Mouse (Mus musculus): ENCODE results near the gene Ahcyl2. TPM values are rescaled to one million over a fixed set of nuclear protein-coding genes. Genes with fewer than 3 reads are reported as not detected.

The Ahcyl2 gene
- polyA plus RNA-seq, 1 experiment from 2014 or later = 54.6 TPM

- Histone ChIP-seq H3K9me3 (ENCODE audit: control insufficient read depth, low read length) (no peaks in the 10 kb centered on the region), H3K27me3 (ENCODE audit: control insufficient read depth, insufficient read depth, low read length) (no peaks in the 10 kb centered on the region), H3K36me3 (ENCODE audit: control insufficient read depth, insufficient read depth, low read length) (no peaks in the 10 kb centered on the region), H3K4me3 (ENCODE audit: low read depth, low read length) (no peak overlapping the region), H3K27ac (replicated peaks) (no peak overlapping the region), H3K4me2 (replicated peaks; ENCODE audit: low read depth) (no peak overlapping the region), H3K9ac (ENCODE audit: low read length) (no peak overlapping the region), H3K4me1 (replicated peaks; ENCODE audit: control insufficient read depth, insufficient read depth) (no peaks in the 10 kb centered on the region)
- ATAC-seq (ENCODE audit: low FRiP score, low TSS enrichment) (no peak), DNase-seq (ENCODE audit: low spot score) (no peak)
- TF ChIP-seq CTCF (IDR thresholded peaks at IDR 0.05; ENCODE audit: low read depth) (no peak), EP300 (optimal IDR thresholded peaks at IDR 0.05) (no peak)
These were observed 162.3 kb downstream of the Ahcyl2 start for GRCm38 (mm10) chr6:29930087-29930486.

- ATAC-seq (ENCODE audit: low FRiP score, low TSS enrichment) = no peak
- WGBS = 73% methylated on average over 6 of the region's 6 CpGs
- no peak overlapping the region for H3K9ac ChIP-seq (ENCODE audit: low read length)
- H3K27me3 ChIP-seq (ENCODE audit: control insufficient read depth, insufficient read depth, low read length) = no peaks in the 10 kb centered on the region
- no peaks in the 10 kb centered on the region for H3K4me1 ChIP-seq (replicated peaks; ENCODE audit: control insufficient read depth, insufficient read depth)
- H3K36me3 ChIP-seq (ENCODE audit: control insufficient read depth, insufficient read depth, low read length) = no peaks in the 10 kb centered on the region
- no peaks in the 10 kb centered on the region for H3K9me3 ChIP-seq (ENCODE audit: control insufficient read depth, low read length)
- H3K4me3 ChIP-seq (ENCODE audit: low read depth, low read length) = no peak overlapping the region
- no peak for TF ChIP-seq CTCF (IDR thresholded peaks at IDR 0.05; ENCODE audit: low read depth)
- no peak overlapping the region for H3K27ac ChIP-seq (replicated peaks)
- no peak for DNase-seq (ENCODE audit: low spot score)
- H3K4me2 ChIP-seq (replicated peaks; ENCODE audit: low read depth) = no peak overlapping the region
These were observed 162.9 kb downstream of the Ahcyl2 start for GRCm38 (mm10) chr6:29930665-29931064.

- ATAC-seq (ENCODE audit: low FRiP score, low TSS enrichment) = no peak
- Histone ChIP-seq H3K4me1 (replicated peaks; ENCODE audit: control insufficient read depth, insufficient read depth) (no peaks in the 10 kb centered on the region), H3K36me3 (ENCODE audit: control insufficient read depth, insufficient read depth, low read length) (no peaks in the 10 kb centered on the region), H3K4me3 (ENCODE audit: low read depth, low read length) (no peak overlapping the region), H3K9me3 (ENCODE audit: control insufficient read depth, low read length) (no peaks in the 10 kb centered on the region), H3K27ac (replicated peaks) (no peak overlapping the region), H3K9ac (ENCODE audit: low read length) (no peak overlapping the region), H3K27me3 (ENCODE audit: control insufficient read depth, insufficient read depth, low read length) (no peaks in the 10 kb centered on the region), H3K4me2 (replicated peaks; ENCODE audit: low read depth) (no peak overlapping the region)
- no peak for TF ChIP-seq EP300 (optimal IDR thresholded peaks at IDR 0.05)
- no peak for TF ChIP-seq CTCF (IDR thresholded peaks at IDR 0.05; ENCODE audit: low read depth)
- WGBS = 86% methylated on average over 4 of the region's 4 CpGs
- DNase-seq (ENCODE audit: low spot score) = no peak
These were observed 163.4 kb downstream of the Ahcyl2 start for GRCm38 (mm10) chr6:29931181-29931580.

GRCm38 (mm10) chr6:29935741-29936140 is 167.9 kb downstream of the Ahcyl2 start:
- TF ChIP-seq CTCF (IDR thresholded peaks at IDR 0.05; ENCODE audit: low read depth) (no peak), EP300 (optimal IDR thresholded peaks at IDR 0.05) (no peak)
- Histone ChIP-seq H3K9me3 (ENCODE audit: control insufficient read depth, low read length) (no peaks in the 10 kb centered on the region), H3K4me2 (replicated peaks; ENCODE audit: low read depth) (no peak overlapping the region), H3K4me3 (ENCODE audit: low read depth, low read length) (no peak overlapping the region), H3K36me3 (ENCODE audit: control insufficient read depth, insufficient read depth, low read length) (no peaks in the 10 kb centered on the region), H3K27me3 (ENCODE audit: control insufficient read depth, insufficient read depth, low read length) (no peaks in the 10 kb centered on the region), H3K4me1 (replicated peaks; ENCODE audit: control insufficient read depth, insufficient read depth) (no peaks in the 10 kb centered on the region), H3K9ac (ENCODE audit: low read length) (no peak overlapping the region), H3K27ac (replicated peaks) (no peak overlapping the region)
- WGBS = 91% methylated on average over 1 of the region's 1 CpGs
- DNase-seq (ENCODE audit: low spot score) (no peak), ATAC-seq (ENCODE audit: low FRiP score, low TSS enrichment) (no peak)

GRCm38 (mm10) chr6:29940428-29940827 is 172.6 kb downstream of the Ahcyl2 start:
- no peak for DNase-seq (ENCODE audit: low spot score)
- Histone ChIP-seq H3K9me3 (ENCODE audit: control insufficient read depth, low read length) (no peaks in the 10 kb centered on the region), H3K9ac (ENCODE audit: low read length) (no peak overlapping the region), H3K4me1 (replicated peaks; ENCODE audit: control insufficient read depth, insufficient read depth) (no peaks in the 10 kb centered on the region), H3K27ac (replicated peaks) (no peak overlapping the region), H3K27me3 (ENCODE audit: control insufficient read depth, insufficient read depth, low read length) (no peaks in the 10 kb centered on the region), H3K4me2 (replicated peaks; ENCODE audit: low read depth) (no peak overlapping the region), H3K36me3 (ENCODE audit: control insufficient read depth, insufficient read depth, low read length) (no peaks in the 10 kb centered on the region), H3K4me3 (ENCODE audit: low read depth, low read length) (no peak overlapping the region)
- no peak for ATAC-seq (ENCODE audit: low FRiP score, low TSS enrichment)
- WGBS = 52% methylated on average over 4 of the region's 4 CpGs
- no peak for TF ChIP-seq EP300 (optimal IDR thresholded peaks at IDR 0.05)
- TF ChIP-seq CTCF (IDR thresholded peaks at IDR 0.05; ENCODE audit: low read depth) = no peak

GRCm38 (mm10) chr6:29941036-29941435 is 173.2 kb downstream of the Ahcyl2 start:
- H3K4me2 ChIP-seq (replicated peaks; ENCODE audit: low read depth) = no peak overlapping the region
- WGBS = 87% methylated on average over 2 of the region's 2 CpGs
- no peaks in the 10 kb centered on the region for H3K4me1 ChIP-seq (replicated peaks; ENCODE audit: control insufficient read depth, insufficient read depth)
- no peaks in the 10 kb centered on the region for H3K9me3 ChIP-seq (ENCODE audit: control insufficient read depth, low read length)
- ATAC-seq (ENCODE audit: low FRiP score, low TSS enrichment) (no peak), DNase-seq (ENCODE audit: low spot score) (no peak)
- H3K9ac ChIP-seq (ENCODE audit: low read length) = no peak overlapping the region
- no peaks in the 10 kb centered on the region for H3K36me3 ChIP-seq (ENCODE audit: control insufficient read depth, insufficient read depth, low read length)
- no peak overlapping the region for H3K27ac ChIP-seq (replicated peaks)
- no peak overlapping the region for H3K4me3 ChIP-seq (ENCODE audit: low read depth, low read length)
- no peaks in the 10 kb centered on the region for H3K27me3 ChIP-seq (ENCODE audit: control insufficient read depth, insufficient read depth, low read length)
- TF ChIP-seq EP300 (optimal IDR thresholded peaks at IDR 0.05) = no peak
- TF ChIP-seq CTCF (IDR thresholded peaks at IDR 0.05; ENCODE audit: low read depth) = no peak

Measured in stomach, postnatal 0 days (tissue).